16 mouse cellular contexts compared by ENCODE assay signal in genomic region chr3:88755541-88755940, GRCm38 (mm10). TPM values are rescaled to one million over a fixed set of nuclear protein-coding genes. Genes with fewer than 3 reads are reported as not detected.
DNase-seq lines count a peak whose midpoint lies in the region; ATAC-seq and TF ChIP-seq lines count a peak whose summit lies in the region.
"Had no signal": no experiment of that assay in that cellular context is flagged by ENCODE, and none has a peak within 500 bp of the region (broad histone marks: within the 10 kb centered on the region; RNA-seq: fewer than 3 reads in every experiment).

No protein-coding gene starts in this region.

- no peak overlapping the region for H3K4me2 ChIP-seq in intestine, embryonic 16.5 days (ENCODE audit: low read depth, low read length)
- no peak overlapping the region for H3K4me2 ChIP-seq in intestine, postnatal 0 days (replicated peaks; ENCODE audit: low read depth)
- H3K4me2 ChIP-seq in kidney, embryonic 16.5 days (replicated peaks; ENCODE audit: low read depth, low read length), result no peak overlapping the region
- H3K4me2 ChIP-seq: embryonic facial prominence, embryonic 13.5 days; limb, embryonic 12.5 days; liver, embryonic 15.5 days had no signal

- ATAC-seq in intestine, embryonic 16.5 days, result no peak
- no peak for ATAC-seq in intestine, postnatal 0 days
- no peak for ATAC-seq in kidney, embryonic 16.5 days (ENCODE audit: low FRiP score, low TSS enrichment)

- H3K27me3 ChIP-seq in intestine, embryonic 16.5 days (replicated peaks; ENCODE audit: control insufficient read depth, insufficient read depth, low read length), result no peaks in the 10 kb centered on the region
- no peaks in the 10 kb centered on the region for H3K27me3 ChIP-seq in intestine, postnatal 0 days (replicated peaks; ENCODE audit: control insufficient read depth, insufficient read depth, low read length)
- no peaks in the 10 kb centered on the region for H3K27me3 ChIP-seq in kidney, embryonic 16.5 days (ENCODE audit: insufficient read depth, low read length)
- H3K27me3 ChIP-seq: embryonic facial prominence, embryonic 13.5 days; limb, embryonic 12.5 days; liver, embryonic 15.5 days had no signal

- no peaks in the 10 kb centered on the region for H3K36me3 ChIP-seq in intestine, embryonic 16.5 days (ENCODE audit: control insufficient read depth, insufficient read depth, low read length)
- no peaks in the 10 kb centered on the region for H3K36me3 ChIP-seq in intestine, postnatal 0 days (ENCODE audit: control insufficient read depth, insufficient read depth)
- H3K36me3 ChIP-seq in kidney, embryonic 16.5 days (ENCODE audit: insufficient read depth, low read length), result no peaks in the 10 kb centered on the region
- H3K36me3 ChIP-seq: liver, embryonic 15.5 days had no signal

- WGBS in intestine, embryonic 16.5 days, result 30% methylated on average over 3 of the region's 3 CpGs
- WGBS in intestine, postnatal 0 days, result 32% methylated on average over 3 of the region's 3 CpGs
- 56% methylated on average over 3 of the region's 3 CpGs for WGBS in kidney, embryonic 16.5 days

- TF ChIP-seq CTCF in intestine, postnatal 0 days (IDR thresholded peaks at IDR 0.05; ENCODE audit: low read depth), result no peak

- peaks cover 15% of the 10 kb centered on the region for H3K4me1 ChIP-seq in intestine, embryonic 16.5 days (ENCODE audit: control insufficient read depth, insufficient read depth, low read length)
- no peaks in the 10 kb centered on the region for H3K4me1 ChIP-seq in intestine, postnatal 0 days (replicated peaks; ENCODE audit: control insufficient read depth, insufficient read depth, low read length)
- H3K4me1 ChIP-seq in kidney, embryonic 16.5 days (ENCODE audit: insufficient read depth, low read length), result peaks cover 14% of the 10 kb centered on the region

- no peak overlapping the region for H3K4me3 ChIP-seq in intestine, embryonic 16.5 days (ENCODE audit: low read length)
- no peak overlapping the region for H3K4me3 ChIP-seq in intestine, postnatal 0 days (ENCODE audit: low read depth, low read length)
- no peak overlapping the region for H3K4me3 ChIP-seq in kidney, embryonic 16.5 days (ENCODE audit: low read length)
- H3K4me3 ChIP-seq: embryonic facial prominence, embryonic 13.5 days; limb, embryonic 12.5 days; liver, embryonic 15.5 days had no signal

- no peaks in the 10 kb centered on the region for H3K9me3 ChIP-seq in intestine, embryonic 16.5 days (ENCODE audit: control insufficient read depth, low read length)
- no peaks in the 10 kb centered on the region for H3K9me3 ChIP-seq in intestine, postnatal 0 days (ENCODE audit: control insufficient read depth)
- H3K9me3 ChIP-seq in kidney, embryonic 16.5 days (ENCODE audit: low read length), result no peaks in the 10 kb centered on the region
- H3K9me3 ChIP-seq: embryonic facial prominence, embryonic 13.5 days; limb, embryonic 12.5 days; liver, embryonic 15.5 days had no signal

- no peak overlapping the region for H3K9ac ChIP-seq in intestine, embryonic 16.5 days (ENCODE audit: low read depth, low read length)
- H3K9ac ChIP-seq in intestine, postnatal 0 days (ENCODE audit: low read depth, low read length), result no peak overlapping the region
- no peak overlapping the region for H3K9ac ChIP-seq in kidney, embryonic 16.5 days (replicated peaks; ENCODE audit: low read length)
- H3K9ac ChIP-seq: embryonic facial prominence, embryonic 13.5 days; limb, embryonic 12.5 days; liver, embryonic 15.5 days had no signal

- peak; percentile 18 for DNase-seq in adrenal gland, postnatal 14 days
- DNase-seq in adrenal gland, postnatal 4 days (ENCODE audit: low spot score in 2 of 2), result no peak
- DNase-seq in 3134 (ENCODE audit: extremely low read depth, insufficient read length, low spot score) (peak; percentile 29), ZHBTc4 (ENCODE audit: low read depth, low spot score) (peak; percentile 61), adipocyte (ENCODE audit: low spot score) (no peak)
- DNase-seq: cerebellum, adult 8-10 months; gastrocnemius, postnatal 14 days; heart, postnatal 10 days; kidney, adult 8-10 months; retina, postnatal 1 day had no signal

- H3K27ac ChIP-seq in intestine, embryonic 16.5 days (ENCODE audit: low read length), result 0 out of 2 replicates have a peak overlapping the region, but pooled peaks have one; percentile 4
- H3K27ac ChIP-seq in intestine, postnatal 0 days (ENCODE audit: low read depth, low read length), result no peak overlapping the region
- no peak overlapping the region for H3K27ac ChIP-seq in kidney, embryonic 16.5 days (ENCODE audit: low read length)
- H3K27ac ChIP-seq: embryonic facial prominence, embryonic 13.5 days; limb, embryonic 12.5 days; liver, embryonic 15.5 days had no signal

RNA-seq across cellular contexts. Expression of gene Syt11, which starts 19.4 kb away (rescaled TPM):
- 7.5 and 15.1 TPM in 2 replicates for total RNA-seq in adrenal gland, postnatal 14 days (2021)
- total RNA-seq in adrenal gland, postnatal 4 days (2021), result 10 to 100 TPM; 23.6 to 29.5 TPM
- polyA plus RNA-seq in intestine, embryonic 16.5 days (2015; fragmentation: Nextera tagmentation; extraction: Ambion mirVana), result 15.8 and 18.8 TPM in 2 replicates
- polyA plus RNA-seq in intestine, postnatal 0 days (2015; fragmentation: Nextera tagmentation; extraction: Ambion mirVana), result 8.6 and 10.1 TPM in 2 replicates
- polyA plus RNA-seq in kidney, embryonic 16.5 days (2015; fragmentation: Nextera tagmentation; extraction: Ambion mirVana), result 12.6 and 13.7 TPM in 2 replicates

RNA-seq across cellular contexts. Expression of gene Rit1, which starts 38.9 kb away (rescaled TPM):
- total RNA-seq in adrenal gland, postnatal 14 days (2021), result 39.1 and 48.1 TPM in 2 replicates
- total RNA-seq in adrenal gland, postnatal 4 days (2021), result 10 to 100 TPM; 53.4 to 54.0 TPM
- 48.9 and 50.3 TPM in 2 replicates for polyA plus RNA-seq in intestine, embryonic 16.5 days (2015; fragmentation: Nextera tagmentation; extraction: Ambion mirVana)
- 48.8 and 50.2 TPM in 2 replicates for polyA plus RNA-seq in intestine, postnatal 0 days (2015; fragmentation: Nextera tagmentation; extraction: Ambion mirVana)
- polyA plus RNA-seq in kidney, embryonic 16.5 days (2015; fragmentation: Nextera tagmentation; extraction: Ambion mirVana), result 59.5 and 59.6 TPM in 2 replicates

Comparison
In these comparisons a context has a peak if more than half of its experiments do, and no peak if none do; other contexts are left out.
1. DNase-seq: peak in adrenal gland, postnatal 14 days (single experiment), 3134 (single experiment) and ZHBTc4 (single experiment); none in adrenal gland, postnatal 4 days (0 of 2) and adipocyte (single experiment).